Mouse (Mus musculus) E14TG2a.4 (cell line): ENCODE measurements around the gene Coro2b.

Experiments
- CTCF ChIP-seq: conservative IDR thresholded peaks from 2 replicates; pipeline ENCODE4 v1.5.1; 2014; ENCODE audit warnings: low read length
- POU5F1 ChIP-seq: IDR thresholded peaks from 2 replicates; pipeline ENCODE4 v1.6.1; 2014; ENCODE audit warnings: low read length, borderline replicate concordance

- TF ChIP-seq CTCF (no peak), POU5F1 (no peak)
Observed at GRCm38 (mm10) chr9:62537941-62538340, 1.1 kb upstream of the Coro2b start.
